Mouse (Mus musculus): ENCODE results near the gene Dip2c.

Dip2c gene

GRCm38 (mm10) chr13:9276322-9276855 lies at the start of gene Dip2c:
Gene Dip2c (plus strand): TSS chr13:9276528.
- DNase-seq (ENCODE audit: low read depth, low spot score), result no peak

- no peak for DNase-seq (ENCODE audit: low read depth, low spot score)
Observed at GRCm38 (mm10) chr13:9227078-9227477, 49.2 kb upstream of the Dip2c start.

GRCm38 (mm10) chr13:9237495-9237894 lies 38.8 kb upstream of the Dip2c start:
- no peak for DNase-seq (ENCODE audit: low read depth, low spot score)

- no peak for DNase-seq (ENCODE audit: low read depth, low spot score)
Observed at GRCm38 (mm10) chr13:9239127-9239526, 37.2 kb upstream of the Dip2c start.

GRCm38 (mm10) chr13:9239631-9240236 lies 36.6 kb upstream of the Dip2c start:
- DNase-seq (ENCODE audit: low read depth, low spot score), result no peak

GRCm38 (mm10) chr13:9261748-9262147 lies 14.6 kb upstream of the Dip2c start:
- no peak for DNase-seq (ENCODE audit: low read depth, low spot score)

- no peak for DNase-seq (ENCODE audit: low read depth, low spot score)
Observed at GRCm38 (mm10) chr13:9265516-9265915, 10.8 kb upstream of the Dip2c start.

- no peak for DNase-seq (ENCODE audit: low read depth, low spot score)
Observed at GRCm38 (mm10) chr13:9276856-9277620, 710 bp downstream of the Dip2c start.

- no peak for DNase-seq (ENCODE audit: low read depth, low spot score)
Observed at GRCm38 (mm10) chr13:9277621-9277960, 1.3 kb downstream of the Dip2c start.

GRCm38 (mm10) chr13:9278636-9279035 lies 2.3 kb downstream of the Dip2c start:
- DNase-seq (ENCODE audit: low read depth, low spot score), result no peak

- no peak for DNase-seq (ENCODE audit: low read depth, low spot score)
Observed at GRCm38 (mm10) chr13:9283050-9283449, 6.7 kb downstream of the Dip2c start.

GRCm38 (mm10) chr13:9289916-9290315 lies 13.6 kb downstream of the Dip2c start:
- no peak for DNase-seq (ENCODE audit: low read depth, low spot score)

GRCm38 (mm10) chr13:9296285-9296684 lies 20.0 kb downstream of the Dip2c start:
- DNase-seq (ENCODE audit: low read depth, low spot score), result no peak

GRCm38 (mm10) chr13:9297266-9297665 lies 20.9 kb downstream of the Dip2c start:
- DNase-seq (ENCODE audit: low read depth, low spot score), result no peak

- no peak for DNase-seq (ENCODE audit: low read depth, low spot score)
Observed at GRCm38 (mm10) chr13:9297689-9298088, 21.4 kb downstream of the Dip2c start.

- DNase-seq (ENCODE audit: low read depth, low spot score), result no peak
Observed at GRCm38 (mm10) chr13:9299657-9300056, 23.3 kb downstream of the Dip2c start.

GRCm38 (mm10) chr13:9308863-9309262 lies 32.5 kb downstream of the Dip2c start:
- DNase-seq (ENCODE audit: low read depth, low spot score), result no peak

GRCm38 (mm10) chr13:9310806-9311205 lies 34.5 kb downstream of the Dip2c start:
- no peak for DNase-seq (ENCODE audit: low read depth, low spot score)

- DNase-seq (ENCODE audit: low read depth, low spot score), result no peak
Observed at GRCm38 (mm10) chr13:9312916-9313315, 36.6 kb downstream of the Dip2c start.

GRCm38 (mm10) chr13:9314099-9314712 lies 37.9 kb downstream of the Dip2c start:
- DNase-seq (ENCODE audit: low read depth, low spot score), result no peak

GRCm38 (mm10) chr13:9314713-9315112 lies 38.4 kb downstream of the Dip2c start:
- DNase-seq (ENCODE audit: low read depth, low spot score), result no peak

- no peak for DNase-seq (ENCODE audit: low read depth, low spot score)
Observed at GRCm38 (mm10) chr13:9319745-9320144, 43.4 kb downstream of the Dip2c start.

- no peak for DNase-seq (ENCODE audit: low read depth, low spot score)
Observed at GRCm38 (mm10) chr13:9325262-9325661, 48.9 kb downstream of the Dip2c start.
